Mouse (Mus musculus) limb, embryonic 14.5 days (tissue): ENCODE data around the gene Aff4. TPM values are rescaled to one million over a fixed set of nuclear protein-coding genes. Genes with fewer than 3 reads are reported as not detected.

Source experiments
- ATAC-seq: fragments of 200-750 bp; cut with Nextera tagmentation; 2 replicates; pipeline ENCODE4 v1.8.0; 2017; ENCODE audit warnings: low read depth, moderate number of reproducible peaks, moderate TSS enrichment; ENCODE audit not compliant: low FRiP score
- DNase-seq: peaks from one replicate; pipeline ENCODE4 v3.0.0-alpha.2; 2015; ENCODE audit warnings: low spot score
- H3K27ac ChIP-seq: fragments of 300-500 bp; sonication (generic); replicated peaks from 2 replicates; pipeline ENCODE4 v1.5.1; 2014; ENCODE audit warnings: low read depth, mild to moderate bottlenecking, low read length, moderate library complexity, mixed read lengths
- H3K27me3 ChIP-seq: fragments of 300-500 bp; sonication (generic); 2 replicates; pipeline ENCODE4 v1.6.1; 2014; ENCODE audit warnings: low read length, mixed read lengths; ENCODE audit not compliant: control insufficient read depth, insufficient read depth
- H3K36me3 ChIP-seq: fragments of 300-500 bp; sonication (generic); 2 replicates; pipeline ENCODE4 v1.6.1; 2014; ENCODE audit warnings: mild to moderate bottlenecking, low read length, moderate library complexity, mixed read lengths; ENCODE audit not compliant: control insufficient read depth, insufficient read depth
- H3K4me1 ChIP-seq: fragments of 300-500 bp; sonication (generic); 2 replicates; pipeline ENCODE4 v1.6.1; 2014; ENCODE audit warnings: antibody characterized with exemption, low read length, mixed read lengths; ENCODE audit not compliant: control insufficient read depth, insufficient read depth
- H3K4me2 ChIP-seq: fragments of 300-500 bp; sonication (generic); replicated peaks from 2 replicates; pipeline ENCODE4 v1.6.1; 2014; ENCODE audit warnings: low read depth, mild to moderate bottlenecking, low read length, moderate library complexity; ENCODE audit not compliant: severe bottlenecking
- H3K4me3 ChIP-seq: fragments of 300-500 bp; sonication (generic); replicated peaks from 2 replicates; pipeline ENCODE4 v1.5.1; 2014; ENCODE audit warnings: low read length
- H3K9ac ChIP-seq: fragments of 300-500 bp; sonication (generic); 2 replicates; pipeline ENCODE4 v1.6.1; 2014; ENCODE audit warnings: mild to moderate bottlenecking, low read depth, low read length, moderate library complexity; ENCODE audit not compliant: severe bottlenecking
- H3K9me3 ChIP-seq: fragments of 300-500 bp; sonication (generic); 2 replicates; pipeline ENCODE4 v1.6.1; 2016; ENCODE audit warnings: low read length; ENCODE audit not compliant: control insufficient read depth
- POLR2A ChIP-seq: fragments of 200-500 bp; IDR thresholded peaks from 2 replicates; pipeline ENCODE4 v1.8.0; 2012; ENCODE audit warnings: inconsistent platforms, mild to moderate bottlenecking, moderate library complexity, borderline replicate concordance; ENCODE audit not compliant: insufficient read depth, insufficient read length; ENCODE audit errors: extremely low read depth
- WGBS: fragments of 180-500 bp; shearing (Covaris S2); extraction: QIAGEN DNeasy Blood & Tissue Kit; methylation state at CpG from one replicate; pipeline ENCODE4 v1.1.7; 2014; 5-methylcytosine and 5-hydroxymethylcytosine counted together
- polyA plus RNA-seq, 2 experiments: library from polyadenylated mRNA; depleted of rRNA in 1 of 2; stranded (reverse) in 1 of 2; unstranded in 1 of 2; fragments of >200 nt; fragmentation: Nextera tagmentation in 1 of 2; extraction: Ambion mirVana in 1 of 2; gene quantifications; 2 replicates each; pipeline versions ENCODE4 v1.2.1 to v1.2.3; 2012 to 2014

Aff4 gene
- polyA plus RNA-seq, 2 experiments, result 34.3 to 60.6 TPM

- ATAC-seq (no peak), DNase-seq (no peak)
- Histone ChIP-seq H3K27me3 (no peaks in the 10 kb centered on the region), H3K27ac (no peak overlapping the region), H3K4me2 (no peak overlapping the region), H3K4me1 (no peaks in the 10 kb centered on the region), H3K36me3 (no peaks in the 10 kb centered on the region), H3K9ac (no peak overlapping the region), H3K9me3 (no peaks in the 10 kb centered on the region), H3K4me3 (no peak overlapping the region)
- no peak for TF ChIP-seq POLR2A
- 87% methylated on average over 1 of the region's 1 CpGs for WGBS
These were observed 97.9 kb downstream of the Aff4 start for GRCm38 (mm10) chr11:53448529-53448928.

DNA sequence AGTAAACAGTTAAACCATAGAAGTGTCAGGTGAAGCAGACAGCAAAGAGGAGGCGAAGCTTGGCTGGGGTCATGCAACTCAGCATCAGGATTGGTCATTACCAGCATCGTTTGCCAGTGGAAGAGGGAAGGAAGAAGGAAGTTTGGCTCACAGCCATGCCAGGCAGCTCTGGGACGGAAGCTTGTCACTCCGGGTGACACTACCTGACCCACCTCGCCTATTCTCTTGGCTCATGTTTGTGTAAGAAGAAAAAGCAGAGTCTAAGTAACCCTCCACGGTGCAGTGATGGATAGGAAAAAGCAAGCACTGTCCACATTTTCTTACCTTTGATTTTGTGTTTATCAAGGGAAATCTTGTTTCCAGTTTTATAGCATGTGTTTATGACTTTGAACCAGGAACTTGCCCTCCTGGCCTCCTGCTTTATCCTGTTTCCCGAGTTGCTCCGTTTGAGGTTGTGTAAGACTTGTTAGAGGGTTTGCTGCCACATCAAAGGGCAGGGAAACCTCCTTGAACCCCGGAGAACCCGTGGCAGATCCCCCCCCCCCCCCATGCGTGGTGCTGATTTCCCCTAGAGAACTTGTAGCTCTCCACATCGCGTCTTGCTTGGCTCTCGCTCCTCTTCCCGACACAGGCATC is 99.6 kb downstream of the Aff4 start:
- Histone ChIP-seq H3K9ac (no peak overlapping the region), H3K4me3 (no peak overlapping the region), H3K4me1 (no peaks in the 10 kb centered on the region), H3K9me3 (no peaks in the 10 kb centered on the region), H3K4me2 (no peak overlapping the region), H3K27me3 (no peaks in the 10 kb centered on the region), H3K27ac (no peak overlapping the region), H3K36me3 (no peaks in the 10 kb centered on the region)
- TF ChIP-seq POLR2A, result no peak
- no peak for DNase-seq
- ATAC-seq, result no peak
- 29% methylated on average over 15 of the region's 15 CpGs for WGBS

DNA sequence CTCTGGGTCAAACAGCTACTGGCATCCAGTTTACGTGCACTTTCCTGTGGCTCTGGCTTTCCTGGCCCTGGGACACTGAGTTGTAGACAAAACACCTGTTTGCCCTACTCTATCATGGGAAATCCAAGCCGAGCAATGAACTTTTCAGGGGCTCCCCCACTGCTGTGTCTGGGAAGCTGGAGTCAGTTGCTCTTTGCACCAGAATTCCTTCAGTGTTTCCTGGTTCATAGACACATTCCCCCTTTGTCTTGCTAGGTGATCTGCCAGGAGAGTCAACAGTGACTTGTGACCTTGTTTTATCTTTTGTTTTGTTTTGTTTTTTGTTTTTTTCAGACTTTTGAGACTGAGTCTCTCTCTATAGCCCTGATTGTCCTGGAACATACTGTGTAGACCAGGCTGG is 100.7 kb downstream of the Aff4 start:
- Histone ChIP-seq H3K27me3 (no peaks in the 10 kb centered on the region), H3K9ac (no peak overlapping the region), H3K36me3 (no peaks in the 10 kb centered on the region), H3K4me1 (no peaks in the 10 kb centered on the region), H3K4me2 (no peak overlapping the region), H3K9me3 (no peaks in the 10 kb centered on the region), H3K27ac (no peak overlapping the region), H3K4me3 (no peak overlapping the region)
- WGBS, result 43% methylated on average over 2 of the region's 2 CpGs
- DNase-seq (no peak), ATAC-seq (no peak)
- no peak for TF ChIP-seq POLR2A

GRCm38 (mm10) chr11:53452396-53452795 is 101.8 kb downstream of the Aff4 start:
- ATAC-seq, result no peak
- TF ChIP-seq POLR2A, result no peak

DNA sequence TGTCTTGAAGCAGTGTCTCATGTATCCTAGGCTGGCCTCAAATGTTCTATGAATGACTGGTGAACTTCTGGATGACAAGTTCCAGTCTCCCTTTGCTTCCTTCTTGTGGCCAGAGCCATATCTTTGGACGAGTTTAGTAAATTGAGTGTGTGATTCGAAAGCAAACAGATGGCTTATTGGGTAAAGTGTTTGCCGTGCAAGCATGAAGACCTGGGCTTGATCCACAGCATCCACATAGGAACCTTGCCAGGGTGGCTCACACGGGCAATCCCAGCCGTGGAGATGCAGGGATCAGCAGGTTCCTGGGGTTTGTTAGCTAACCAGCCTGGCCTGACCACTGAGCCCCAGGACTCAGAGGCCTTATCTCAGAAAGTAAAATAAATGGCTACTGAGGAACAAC is 102.4 kb downstream of the Aff4 start:
- TF ChIP-seq POLR2A, result no peak
- Histone ChIP-seq H3K9me3 (no peaks in the 10 kb centered on the region), H3K4me2 (no peak overlapping the region), H3K27ac (no peak overlapping the region), H3K4me1 (peaks cover 7% of the 10 kb centered on the region; the same call in 1 of the 2 replicates), H3K4me3 (no peak overlapping the region), H3K36me3 (no peaks in the 10 kb centered on the region), H3K27me3 (no peaks in the 10 kb centered on the region), H3K9ac (no peak overlapping the region)
- DNase-seq (no peak), ATAC-seq (no peak)
- WGBS, result 89% methylated on average over 5 of the region's 5 CpGs

More at GRCm38 (mm10) chr11:53452396-53452795, 101.8 kb downstream of the Aff4 start:
- H3K36me3 ChIP-seq, result no peaks in the 10 kb centered on the region
- 90% methylated on average over 9 of the region's 9 CpGs for WGBS
- no peak overlapping the region for H3K9ac ChIP-seq
- H3K9me3 ChIP-seq, result no peaks in the 10 kb centered on the region
- no peaks in the 10 kb centered on the region for H3K27me3 ChIP-seq
- H3K4me1 ChIP-seq, result peaks cover 2% of the 10 kb centered on the region; the same call in 1 of the 2 replicates
- no peak overlapping the region for H3K4me2 ChIP-seq
- DNase-seq, result no peak
- no peak overlapping the region for H3K4me3 ChIP-seq
- no peak overlapping the region for H3K27ac ChIP-seq
